Mouse (Mus musculus) bone marrow, adult 2 months (tissue): ENCODE results near the gene Cyp27a1.

Experiments used
- CTCF ChIP-seq: fragments of 200-500 bp; IDR thresholded peaks from 2 replicates; pipeline ENCODE4 v1.5.1; 2011; ENCODE audit warnings: low read length, control low read depth; ENCODE audit not compliant: control insufficient read depth, insufficient read depth
- POLR2A ChIP-seq: fragments of 200-500 bp; IDR thresholded peaks from 2 replicates; pipeline ENCODE4 v1.6.1; 2011; ENCODE audit warnings: low read depth, mild to moderate bottlenecking, control low read depth, low read length, borderline replicate concordance; ENCODE audit not compliant: control insufficient read depth

- no peak for TF ChIP-seq CTCF
- TF ChIP-seq POLR2A, result no peak
Observed at GRCm38 (mm10) chr1:74715886-74716285, 2.5 kb downstream of the Cyp27a1 start.
